Mouse (Mus musculus) E14TG2a.4 (cell line): ENCODE measurements around the gene Pqlc2.

Experiments
- CTCF ChIP-seq: conservative IDR thresholded peaks from 2 replicates; pipeline ENCODE4 v1.5.1; 2014; ENCODE audit warnings: low read length
- NANOG ChIP-seq: IDR thresholded peaks from 2 replicates; pipeline ENCODE4 v1.6.1; 2014; ENCODE audit warnings: borderline replicate concordance, low read length, mixed read lengths
- POU5F1 ChIP-seq: IDR thresholded peaks from 2 replicates; pipeline ENCODE4 v1.6.1; 2014; ENCODE audit warnings: low read length, borderline replicate concordance

- TF ChIP-seq CTCF (no peak), POU5F1 (no peak), NANOG (no peak)
Observed at GRCm38 (mm10) chr4:139256708-139257107, 53.8 kb downstream of the Pqlc2 start.
